Mouse (Mus musculus): ENCODE measurements around the gene Btf3. TPM values are rescaled to one million over a fixed set of nuclear protein-coding genes. Genes with fewer than 3 reads are reported as not detected.

Btf3 gene
- polyA plus RNA-seq, 1 experiment from 2014 or later = 306 TPM

DNA sequence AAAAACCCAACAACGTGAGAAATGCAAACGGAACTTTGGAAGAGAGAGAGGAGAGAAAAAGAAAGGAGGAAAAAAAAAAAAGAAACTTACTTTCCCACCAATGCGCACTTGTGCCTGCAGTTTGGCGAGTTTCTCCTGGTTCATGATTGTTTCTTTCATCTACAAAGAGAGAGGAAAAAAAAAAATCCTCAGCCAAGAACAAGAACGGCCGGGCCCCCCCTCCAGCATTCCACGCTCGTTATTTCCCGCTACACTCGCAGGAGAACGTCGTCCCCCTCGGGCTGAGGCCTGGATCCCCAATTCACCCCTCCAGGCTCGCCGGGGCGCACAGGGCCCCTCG is 696 bp downstream of the Btf3 start:
- peak overlapping the region; percentile 83 for H3K4me2 ChIP-seq (ENCODE audit: low read depth, low read length)
- no peaks in the 10 kb centered on the region for H3K9me3 ChIP-seq (ENCODE audit: low read length)
- H3K27me3 ChIP-seq (ENCODE audit: insufficient read depth, low read length) = no peaks in the 10 kb centered on the region
- TF ChIP-seq EP300 (IDR thresholded peaks at IDR 0.05; ENCODE audit: low read depth) = no peak
- no peak for TF ChIP-seq CTCF (IDR thresholded peaks at IDR 0.05; ENCODE audit: low read depth)
- H3K4me3 ChIP-seq (ENCODE audit: low read depth, low read length) = peak overlapping the region; percentile 99
- H3K9ac ChIP-seq (replicated peaks) = peak overlapping the region; percentile 98
- under 1% methylated on average over 16 of the region's 17 CpGs for WGBS (ENCODE audit: insufficient replicate concordance)
- peaks cover 19% of the 10 kb centered on the region for H3K4me1 ChIP-seq (ENCODE audit: insufficient read depth)
- DNase-seq (no peak), ATAC-seq (no peak)
- peaks cover 30% of the 10 kb centered on the region for H3K36me3 ChIP-seq (replicated peaks; ENCODE audit: insufficient read depth, low read length)
- peak overlapping the region; percentile 95 for H3K27ac ChIP-seq (ENCODE audit: low read depth)

DNA sequence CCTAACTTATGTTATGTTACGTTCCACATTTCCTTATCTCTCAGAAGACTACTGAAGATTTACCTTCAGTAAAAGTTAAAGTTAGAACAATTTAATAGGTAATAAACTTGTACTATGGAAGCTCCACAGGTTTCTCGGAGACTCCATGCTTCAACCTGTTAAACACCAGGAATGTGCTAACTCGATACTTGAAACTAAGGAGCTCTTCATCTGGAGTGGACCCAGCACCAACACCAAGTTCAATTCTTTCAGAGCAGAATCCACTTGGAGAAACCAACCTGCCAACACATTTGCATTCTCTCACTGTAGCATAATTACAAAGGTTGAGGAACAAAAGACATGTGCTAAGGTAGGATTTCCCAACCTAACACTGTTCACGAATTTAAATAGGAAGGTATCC is 1.7 kb downstream of the Btf3 start:
- Histone ChIP-seq H3K27me3 (ENCODE audit: insufficient read depth, low read length) (no peaks in the 10 kb centered on the region), H3K4me3 (ENCODE audit: low read depth, low read length) (peak overlapping the region; percentile 99; the same call in 1 of the 2 replicates), H3K36me3 (replicated peaks; ENCODE audit: insufficient read depth, low read length) (peaks cover 40% of the 10 kb centered on the region), H3K9me3 (ENCODE audit: low read length) (no peaks in the 10 kb centered on the region), H3K4me2 (ENCODE audit: low read depth, low read length) (peak overlapping the region; percentile 83), H3K9ac (replicated peaks) (no peak overlapping the region), H3K27ac (ENCODE audit: low read depth) (no peak overlapping the region), H3K4me1 (ENCODE audit: insufficient read depth) (peaks cover 19% of the 10 kb centered on the region)
- ATAC-seq = no peak
- 63% methylated on average over 4 of the region's 4 CpGs for WGBS (ENCODE audit: insufficient replicate concordance)
- TF ChIP-seq EP300 (IDR thresholded peaks at IDR 0.05; ENCODE audit: low read depth) = no peak
- DNase-seq = no peak

DNA sequence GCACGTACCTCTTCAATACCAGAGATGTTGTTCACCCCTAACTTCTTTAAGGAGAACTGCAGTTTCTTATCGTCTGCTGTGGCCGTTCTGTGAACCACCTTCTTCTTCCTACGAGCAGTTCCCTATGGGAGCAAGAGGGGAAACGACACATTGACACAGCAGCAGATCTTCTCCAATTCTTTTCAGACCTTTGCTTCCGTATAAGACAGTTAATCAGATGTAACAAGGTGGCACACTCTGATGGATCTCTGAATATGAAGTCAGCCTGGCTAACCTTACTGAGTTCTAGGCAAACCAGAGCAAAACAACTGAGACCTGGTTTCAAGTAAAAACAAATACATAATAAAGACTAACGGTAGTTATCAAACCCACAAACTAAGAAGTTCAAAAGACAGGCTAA is 3.2 kb downstream of the Btf3 start:
- 60% methylated on average over 7 of the region's 7 CpGs for WGBS (ENCODE audit: insufficient replicate concordance)
- no peak overlapping the region for H3K27ac ChIP-seq (ENCODE audit: low read depth)
- H3K4me2 ChIP-seq (ENCODE audit: low read depth, low read length) = 0 out of 2 replicates have a peak overlapping the region, but pooled peaks have one; percentile 22
- H3K9ac ChIP-seq (replicated peaks) = no peak overlapping the region
- H3K27me3 ChIP-seq (ENCODE audit: insufficient read depth, low read length) = no peaks in the 10 kb centered on the region
- H3K36me3 ChIP-seq (replicated peaks; ENCODE audit: insufficient read depth, low read length) = peaks cover 48% of the 10 kb centered on the region
- peaks cover 19% of the 10 kb centered on the region for H3K4me1 ChIP-seq (ENCODE audit: insufficient read depth)
- TF ChIP-seq EP300 (IDR thresholded peaks at IDR 0.05; ENCODE audit: low read depth) (no peak), CTCF (IDR thresholded peaks at IDR 0.05; ENCODE audit: low read depth) (no peak)
- H3K4me3 ChIP-seq (ENCODE audit: low read depth, low read length) = no peak overlapping the region
- ATAC-seq = no peak
- H3K9me3 ChIP-seq (ENCODE audit: low read length) = no peaks in the 10 kb centered on the region
- DNase-seq = no peak

DNA sequence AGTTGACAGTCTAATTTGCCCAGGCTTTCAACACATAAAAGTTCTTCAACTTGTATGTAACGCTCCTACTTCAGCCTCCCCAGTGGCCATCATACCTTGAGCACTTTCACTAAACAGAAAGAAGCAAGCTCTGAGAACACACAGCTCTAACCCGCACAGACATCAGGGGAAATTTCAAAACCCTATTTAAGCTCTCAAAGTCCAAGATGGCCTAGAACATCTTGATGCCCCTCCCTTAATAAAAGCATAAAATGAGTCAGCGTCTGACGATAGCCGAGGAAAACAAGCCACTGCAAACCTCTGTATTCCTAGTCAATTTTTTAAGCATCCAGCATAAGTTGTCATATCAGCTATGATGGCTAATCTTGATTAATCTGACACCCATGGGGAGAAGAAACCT is 5.2 kb downstream of the Btf3 start:
- H3K27ac ChIP-seq (ENCODE audit: low read depth) = no peak overlapping the region
- WGBS (ENCODE audit: insufficient replicate concordance) = 94% methylated on average over 5 of the region's 5 CpGs
- H3K9me3 ChIP-seq (ENCODE audit: low read length) = no peaks in the 10 kb centered on the region
- H3K27me3 ChIP-seq (ENCODE audit: insufficient read depth, low read length) = no peaks in the 10 kb centered on the region
- no peak overlapping the region for H3K9ac ChIP-seq (replicated peaks)
- TF ChIP-seq EP300 (IDR thresholded peaks at IDR 0.05; ENCODE audit: low read depth) = no peak
- peaks cover 48% of the 10 kb centered on the region for H3K36me3 ChIP-seq (replicated peaks; ENCODE audit: insufficient read depth, low read length)
- no peak for ATAC-seq
- no peak for DNase-seq
- H3K4me1 ChIP-seq (ENCODE audit: insufficient read depth) = peaks cover 19% of the 10 kb centered on the region
- no peak overlapping the region for H3K4me3 ChIP-seq (ENCODE audit: low read depth, low read length)
- no peak overlapping the region for H3K4me2 ChIP-seq (ENCODE audit: low read depth, low read length)

DNA sequence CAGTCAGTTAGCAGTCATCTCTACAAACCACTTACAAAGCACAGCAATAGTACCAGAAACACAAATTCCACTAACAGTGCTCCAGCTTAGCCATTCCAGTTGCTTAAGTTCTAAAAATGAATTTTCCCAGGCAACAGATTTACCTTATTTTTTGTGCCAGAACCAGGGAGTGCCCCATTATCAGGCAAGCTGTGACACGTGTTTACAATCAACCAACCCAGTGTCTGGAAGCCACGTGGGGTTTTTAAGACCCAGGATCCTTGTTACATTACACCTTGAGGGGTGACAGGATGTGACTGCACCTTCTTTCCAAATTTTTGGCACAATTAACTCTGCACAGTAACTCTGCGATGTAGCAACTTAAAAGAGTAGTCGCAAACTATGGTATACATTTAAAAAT is 8.1 kb downstream of the Btf3 start:
- H3K9me3 ChIP-seq (ENCODE audit: low read length) = no peaks in the 10 kb centered on the region
- H3K9ac ChIP-seq (replicated peaks) = no peak overlapping the region
- H3K4me3 ChIP-seq (ENCODE audit: low read depth, low read length) = no peak overlapping the region
- no peaks in the 10 kb centered on the region for H3K27me3 ChIP-seq (ENCODE audit: insufficient read depth, low read length)
- no peak overlapping the region for H3K27ac ChIP-seq (ENCODE audit: low read depth)
- WGBS (ENCODE audit: insufficient replicate concordance) = 79% methylated on average over 4 of the region's 4 CpGs
- H3K36me3 ChIP-seq (replicated peaks; ENCODE audit: insufficient read depth, low read length) = peaks cover 43% of the 10 kb centered on the region
- peaks cover 9% of the 10 kb centered on the region for H3K4me1 ChIP-seq (ENCODE audit: insufficient read depth)
- TF ChIP-seq EP300 (IDR thresholded peaks at IDR 0.05; ENCODE audit: low read depth) (no peak), CTCF (IDR thresholded peaks at IDR 0.05; ENCODE audit: low read depth) (no peak)
- no peak overlapping the region for H3K4me2 ChIP-seq (ENCODE audit: low read depth, low read length)
- ATAC-seq (no peak), DNase-seq (no peak)

DNA sequence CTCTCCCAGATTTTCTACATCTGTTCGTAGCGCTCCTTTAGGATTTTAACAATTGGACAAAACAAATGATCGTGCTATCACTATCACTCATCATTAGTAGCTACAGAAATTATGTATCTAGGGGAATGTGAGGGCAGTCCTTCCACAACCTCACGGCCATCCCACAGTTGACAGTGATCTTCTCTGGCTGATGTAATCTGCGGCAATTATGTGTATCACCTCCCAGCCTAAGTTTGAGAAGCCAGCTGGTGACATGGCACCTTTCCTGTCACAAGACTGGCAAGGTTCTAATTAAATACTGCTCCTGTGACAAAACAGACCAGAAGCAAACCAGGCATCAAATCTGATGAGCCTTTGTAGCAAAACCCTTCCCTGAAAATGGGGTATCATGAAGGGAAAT is 8.8 kb downstream of the Btf3 start:
- H3K27ac ChIP-seq (ENCODE audit: low read depth) = no peak overlapping the region
- peaks cover 36% of the 10 kb centered on the region for H3K36me3 ChIP-seq (replicated peaks; ENCODE audit: insufficient read depth, low read length)
- peak; percentile 43; the same call in 1 of the 2 replicates for ATAC-seq
- H3K4me3 ChIP-seq (ENCODE audit: low read depth, low read length) = no peak overlapping the region
- 79% methylated on average over 5 of the region's 5 CpGs for WGBS (ENCODE audit: insufficient replicate concordance)
- H3K4me2 ChIP-seq (ENCODE audit: low read depth, low read length) = no peak overlapping the region
- no peak for DNase-seq
- H3K9ac ChIP-seq (replicated peaks) = no peak overlapping the region
- H3K9me3 ChIP-seq (ENCODE audit: low read length) = no peaks in the 10 kb centered on the region
- H3K27me3 ChIP-seq (ENCODE audit: insufficient read depth, low read length) = no peaks in the 10 kb centered on the region
- peaks cover 7% of the 10 kb centered on the region for H3K4me1 ChIP-seq (ENCODE audit: insufficient read depth)
- TF ChIP-seq CTCF (IDR thresholded peaks at IDR 0.05; ENCODE audit: low read depth) = no peak
- no peak for TF ChIP-seq EP300 (IDR thresholded peaks at IDR 0.05; ENCODE audit: low read depth)

DNA sequence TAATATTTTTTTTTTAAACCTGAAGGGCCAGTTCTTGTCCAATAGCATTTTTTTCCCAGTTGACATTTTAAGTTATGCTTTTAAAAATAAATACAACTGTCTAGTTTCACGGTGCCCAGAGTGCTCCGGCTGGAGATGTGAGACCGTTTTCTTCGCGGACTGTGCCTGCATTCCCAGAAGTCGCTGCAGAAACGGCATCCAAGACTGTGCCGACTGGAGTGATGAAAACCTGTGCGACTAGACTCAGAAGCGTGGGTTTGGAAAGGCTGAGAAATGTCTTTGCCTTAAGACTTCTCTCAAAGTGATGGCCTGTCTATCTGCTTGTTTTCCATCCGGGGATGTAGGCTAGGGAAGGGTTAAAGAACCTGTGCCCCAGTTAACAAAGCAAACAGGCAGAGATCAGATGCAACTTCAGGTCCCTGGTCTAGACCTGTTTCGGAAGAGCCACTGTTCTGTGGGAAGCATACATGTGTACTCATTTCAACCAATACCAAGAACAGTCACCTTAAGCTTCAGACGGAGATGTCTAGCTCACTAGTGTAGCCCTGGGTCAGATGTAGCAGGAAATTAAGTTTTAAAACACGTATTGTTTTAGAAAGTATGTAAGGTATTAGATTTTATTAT is 9.8 kb downstream of the Btf3 start:
- peaks cover 7% of the 10 kb centered on the region for H3K4me1 ChIP-seq (ENCODE audit: insufficient read depth)
- H3K4me2 ChIP-seq (ENCODE audit: low read depth, low read length) = peak overlapping the region; percentile 47
- H3K27me3 ChIP-seq (ENCODE audit: insufficient read depth, low read length) = no peaks in the 10 kb centered on the region
- H3K27ac ChIP-seq (ENCODE audit: low read depth) = no peak overlapping the region
- H3K9ac ChIP-seq (replicated peaks) = no peak overlapping the region
- DNase-seq (peak; percentile 15), ATAC-seq (peak; percentile 70)
- WGBS (ENCODE audit: insufficient replicate concordance) = 61% methylated on average over 14 of the region's 14 CpGs
- no peaks in the 10 kb centered on the region for H3K9me3 ChIP-seq (ENCODE audit: low read length)
- TF ChIP-seq EP300 (IDR thresholded peaks at IDR 0.05; ENCODE audit: low read depth) (no peak), CTCF (IDR thresholded peaks at IDR 0.05; ENCODE audit: low read depth) (no peak)
- no peak overlapping the region for H3K4me3 ChIP-seq (ENCODE audit: low read depth, low read length)
- H3K36me3 ChIP-seq (replicated peaks; ENCODE audit: insufficient read depth, low read length) = peaks cover 27% of the 10 kb centered on the region
